Mouse (Mus musculus): Measurements from ENCODE around the gene Trp63. TPM values are rescaled to one million over a fixed set of nuclear protein-coding genes. Genes with fewer than 3 reads are reported as not detected.

Gene Trp63
- total RNA-seq, 2 experiments from 2014 or later: 10.6 to 11.2 TPM

DNA sequence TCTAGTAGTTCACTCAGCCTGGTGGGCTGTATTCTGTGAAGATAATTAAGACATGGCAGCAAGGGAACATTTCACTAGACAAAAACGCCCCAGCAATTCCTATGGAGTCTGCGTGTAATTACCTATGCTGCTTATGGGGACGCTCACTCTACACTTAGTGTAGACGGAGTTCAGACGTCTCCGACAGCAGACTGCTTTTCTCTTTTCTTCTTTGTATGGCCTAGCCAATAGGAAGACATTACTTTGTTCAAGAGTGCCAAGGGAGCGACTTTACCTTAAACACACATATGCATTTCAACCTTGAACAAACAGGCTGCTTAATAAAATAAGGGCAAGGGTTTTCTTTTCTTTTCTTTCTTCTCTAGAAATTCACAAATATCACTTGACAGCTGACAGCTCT lies 91.0 kb downstream of the Trp63 start:
- no peak for DNase-seq (ENCODE audit: low spot score in 2 of 2)

DNA sequence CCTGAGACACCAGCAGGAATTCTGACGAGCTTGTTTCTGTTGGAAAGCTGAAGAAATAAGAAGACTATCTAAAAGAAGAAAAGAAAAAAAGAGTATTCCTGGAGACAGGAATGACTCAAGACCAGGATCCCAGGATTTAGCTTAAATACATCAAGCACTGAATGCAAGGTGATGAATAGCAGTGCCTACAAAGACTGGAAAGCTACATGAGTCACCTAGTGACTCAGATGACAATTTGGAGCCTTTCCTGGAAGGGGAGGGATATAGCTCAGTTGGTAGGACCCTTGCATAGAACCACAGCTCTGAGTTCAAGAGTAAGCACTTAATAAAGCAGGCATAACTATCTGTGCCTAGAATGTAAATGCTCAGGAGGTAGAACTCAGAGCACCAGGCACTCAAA lies 93.9 kb downstream of the Trp63 start:
- DNase-seq (ENCODE audit: low spot score in 2 of 2): no peak

DNA sequence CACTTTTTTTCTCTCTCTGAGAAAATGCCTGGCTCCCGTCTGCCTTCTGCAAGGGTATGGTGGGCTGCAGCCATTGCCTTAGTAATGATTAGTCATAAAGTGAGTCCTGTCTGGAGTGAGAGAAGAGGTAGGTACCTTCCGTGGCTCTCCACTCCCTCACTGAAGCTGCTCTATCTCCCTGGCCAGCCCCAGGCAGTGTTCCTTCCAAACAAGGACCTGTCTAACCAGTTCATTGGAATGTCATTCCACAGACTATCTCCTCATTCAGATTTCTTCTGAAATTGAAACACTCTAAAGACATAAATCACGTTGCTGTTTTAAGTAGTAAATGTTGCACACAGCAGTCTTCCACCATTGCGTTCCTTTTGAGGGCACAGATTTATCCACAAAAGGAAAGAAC lies 96.4 kb downstream of the Trp63 start:
- DNase-seq (ENCODE audit: low spot score in 2 of 2): no peak

DNA sequence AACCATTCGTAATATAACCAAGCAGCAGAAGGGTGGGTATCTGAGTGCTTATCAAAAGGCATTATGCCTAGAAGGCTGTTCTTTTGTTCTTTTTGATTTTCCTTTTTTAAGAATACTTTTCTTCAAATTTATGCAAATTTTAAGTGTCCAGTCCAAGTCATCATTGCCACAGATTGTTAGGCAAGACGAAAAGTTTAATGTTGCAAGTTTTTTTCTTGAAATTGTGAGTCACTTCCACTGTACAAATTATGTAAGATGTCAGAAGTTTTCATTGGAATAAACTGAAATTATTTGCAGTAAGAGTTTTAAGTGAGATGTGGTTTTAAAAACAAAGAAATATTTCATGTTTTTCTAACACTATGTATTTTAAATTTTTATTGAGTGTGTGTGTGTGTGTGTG lies 100.7 kb downstream of the Trp63 start:
- DNase-seq (ENCODE audit: low spot score in 2 of 2): no peak

DNA sequence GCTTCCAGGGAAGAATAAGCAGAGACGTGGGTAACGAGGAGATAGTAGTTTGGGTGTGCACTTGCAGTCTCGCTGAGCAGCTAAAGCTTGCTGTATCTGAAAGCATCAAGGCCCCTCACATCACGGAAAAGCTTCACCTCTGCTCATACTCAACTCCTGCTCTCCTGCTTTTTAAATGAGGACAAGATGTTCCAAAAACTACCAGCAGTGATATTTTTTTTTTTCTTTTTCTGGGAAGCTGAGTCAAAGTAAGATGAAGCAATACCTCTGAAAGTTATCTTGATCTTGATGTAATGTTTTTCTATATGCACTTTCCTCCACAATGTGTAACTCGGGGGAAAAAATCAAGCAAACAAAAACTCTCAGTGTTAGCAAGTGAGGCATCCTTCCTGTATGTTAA lies 102.9 kb downstream of the Trp63 start:
- no peak for DNase-seq (ENCODE audit: low spot score in 2 of 2)

DNA sequence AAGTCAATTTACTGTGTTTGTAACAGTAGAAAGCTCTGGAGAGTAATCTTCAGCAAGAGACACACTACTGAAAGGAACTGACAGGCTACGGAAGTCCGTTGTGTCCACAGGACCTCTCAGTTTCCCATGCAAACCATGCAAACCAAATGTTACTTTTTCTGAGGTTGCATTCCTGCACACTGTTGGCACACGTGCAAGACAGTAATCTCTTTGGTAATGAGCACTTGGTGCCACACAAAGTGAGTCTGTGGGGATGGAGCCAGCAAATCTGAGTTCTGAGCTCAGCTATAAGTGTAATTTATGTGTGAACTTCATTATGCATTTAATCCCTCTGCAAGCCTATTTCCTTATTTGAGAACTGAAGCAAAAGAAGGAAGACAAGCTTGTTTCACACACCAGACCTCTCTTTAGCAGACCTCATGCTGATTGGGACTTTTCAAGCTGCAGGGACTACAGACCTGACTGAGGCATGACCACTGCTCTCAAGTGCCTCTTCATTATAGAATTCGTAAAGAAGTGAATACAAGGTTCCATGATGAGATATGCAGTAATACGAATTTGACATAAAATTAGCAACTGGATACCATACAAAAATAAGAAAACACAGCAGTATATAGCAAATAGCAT lies 109.2 kb downstream of the Trp63 start:
- no peak for DNase-seq (ENCODE audit: low spot score in 2 of 2)

DNA sequence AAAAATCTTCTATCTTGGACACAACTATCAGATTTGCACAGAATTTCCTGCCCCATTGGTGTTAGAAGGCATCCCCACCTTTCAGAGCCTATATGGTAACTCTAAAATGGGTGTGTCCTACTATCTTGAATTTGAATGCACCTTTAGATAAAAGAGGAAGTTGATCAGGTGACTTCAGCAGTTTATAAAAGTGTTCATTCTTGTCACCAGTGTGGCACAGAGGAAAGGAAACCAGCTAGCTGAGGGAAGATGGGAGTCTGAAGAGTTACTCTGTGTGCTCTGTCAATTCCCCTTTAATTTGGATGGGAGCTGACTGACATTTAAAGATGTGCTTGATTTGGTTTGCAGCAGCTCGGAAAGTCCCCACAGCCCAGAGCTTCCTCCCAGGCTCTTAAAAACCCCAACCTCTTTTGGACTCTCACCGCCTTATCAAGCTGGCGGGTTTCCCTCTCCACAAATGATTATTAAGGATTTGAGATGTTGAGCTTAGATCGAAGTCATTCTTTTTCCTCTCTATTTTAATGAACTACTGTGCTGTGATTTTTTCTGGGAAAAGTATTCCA lies 114.2 kb downstream of the Trp63 start:
- no peak for DNase-seq (ENCODE audit: low spot score in 2 of 2)

DNA sequence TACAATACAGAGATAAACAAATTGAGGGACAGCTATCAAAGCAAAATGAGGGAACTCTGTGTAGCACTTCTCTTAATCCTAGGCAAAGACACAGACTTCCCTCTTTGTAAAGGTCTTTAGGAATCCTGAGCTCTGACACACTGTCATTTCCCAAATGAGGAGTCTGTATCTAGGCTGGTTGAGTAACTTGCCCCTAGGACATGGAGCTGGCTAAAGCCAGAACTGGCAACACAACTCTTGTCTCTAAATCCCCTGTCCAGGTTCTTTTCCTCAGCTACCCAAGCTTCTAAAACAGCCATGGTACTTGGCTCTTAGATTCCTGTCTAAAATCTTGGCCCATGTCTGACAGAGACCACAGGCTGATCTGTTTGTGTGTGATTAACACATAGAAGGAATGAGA lies 116.1 kb downstream of the Trp63 start:
- no peak for DNase-seq (ENCODE audit: low spot score in 2 of 2)

DNA sequence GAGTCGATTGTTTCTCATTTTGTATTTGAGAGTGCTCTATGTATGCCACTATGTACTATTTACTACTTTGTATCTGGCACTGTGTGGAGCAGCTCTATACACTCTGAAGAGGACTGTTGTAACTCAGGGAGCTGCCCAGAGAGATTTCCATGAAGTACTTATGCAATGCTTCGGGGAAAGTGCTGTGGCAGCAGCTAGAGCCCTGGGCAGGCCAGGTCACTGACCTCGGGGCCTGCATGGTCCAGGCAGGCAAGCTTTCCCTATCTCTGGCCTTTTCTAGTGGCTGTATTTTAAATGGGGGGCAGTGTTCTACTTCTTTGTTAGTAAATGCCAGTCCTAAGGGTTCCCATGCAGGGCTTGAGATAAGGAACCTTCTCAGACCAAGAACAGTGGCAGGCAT lies 121.4 kb downstream of the Trp63 start:
- no peak for DNase-seq (ENCODE audit: low spot score in 2 of 2)

DNA sequence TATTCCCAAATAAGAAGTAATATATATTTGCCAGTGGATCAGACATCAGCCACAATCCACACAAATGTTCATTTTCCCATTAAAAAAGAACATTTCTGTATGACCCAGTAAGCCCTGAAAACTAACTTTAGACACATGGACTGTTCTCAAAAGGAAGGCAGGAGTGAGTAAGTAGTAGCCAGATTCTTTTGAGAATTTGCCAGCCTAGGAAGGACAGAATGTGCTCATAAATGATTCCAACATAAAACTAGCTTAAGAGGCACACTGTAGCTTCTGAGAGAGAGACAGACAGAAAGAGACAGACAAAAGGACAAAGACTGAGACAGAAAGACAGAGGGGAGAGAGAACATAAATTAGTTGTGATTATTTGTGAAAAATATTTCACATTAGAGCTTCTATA lies 123.6 kb downstream of the Trp63 start:
- DNase-seq (ENCODE audit: low spot score in 2 of 2): no peak

DNA sequence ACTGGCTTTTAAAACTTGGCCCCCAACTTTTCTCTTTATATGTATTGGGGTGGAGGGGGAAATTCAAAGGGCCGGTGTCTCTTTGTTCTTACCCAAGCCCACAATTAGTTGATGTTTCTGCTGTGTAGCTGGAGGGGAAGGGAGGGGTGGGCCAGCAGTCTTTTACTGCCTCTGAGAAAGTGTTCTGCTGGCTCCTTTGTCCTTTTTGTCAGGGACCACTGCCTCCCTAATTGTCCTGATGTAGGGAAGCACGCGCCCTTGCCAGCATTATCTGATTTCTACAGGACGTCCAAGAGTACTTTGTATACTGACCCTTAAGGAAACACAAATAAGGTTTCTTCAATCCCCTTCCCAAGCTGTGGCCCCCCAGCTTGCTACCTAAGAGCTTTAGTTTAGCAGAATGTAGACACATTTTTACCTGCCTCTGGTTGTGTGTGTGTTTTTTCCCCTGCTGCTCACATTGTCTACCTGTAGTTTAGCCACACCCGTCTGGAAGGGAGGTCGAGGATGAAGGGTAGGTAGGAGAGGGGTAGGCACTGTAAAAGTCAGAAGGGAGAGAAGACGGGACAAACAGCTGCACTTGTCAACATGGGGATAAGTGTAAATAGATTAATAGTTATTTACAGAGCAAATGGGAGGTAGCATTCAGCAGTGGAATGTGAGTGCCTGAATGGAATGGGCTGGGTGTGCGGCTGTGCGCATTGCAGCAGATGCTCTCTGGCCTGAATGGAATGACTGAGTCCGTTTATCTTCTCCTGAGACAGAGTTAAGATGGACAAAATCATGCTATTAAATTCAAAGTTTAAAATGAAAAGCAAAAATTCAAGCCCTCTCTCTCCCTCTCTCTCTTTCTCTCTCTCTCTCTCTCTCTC lies 134.4 kb downstream of the Trp63 start:
- no peak for DNase-seq (ENCODE audit: low spot score in 2 of 2)

DNA sequence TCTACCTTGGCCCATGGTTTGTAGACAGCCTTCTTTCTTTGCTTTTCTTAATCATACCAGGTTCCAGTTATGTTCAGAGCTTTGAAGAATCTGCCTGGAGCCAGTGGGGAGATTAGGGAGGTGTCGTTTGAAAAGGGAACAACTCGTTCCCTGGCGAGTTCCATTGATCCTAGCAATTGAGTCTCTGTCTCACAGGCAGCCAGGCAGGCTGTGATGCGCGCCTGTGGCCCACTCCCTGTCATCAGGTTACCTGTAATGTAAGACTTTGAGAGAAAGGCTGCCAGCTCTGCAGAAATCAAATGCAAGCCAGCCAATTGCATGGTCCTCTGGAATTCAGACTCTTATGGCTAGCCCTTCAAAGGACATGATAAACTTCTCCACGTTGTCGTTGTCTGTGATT lies 142.5 kb downstream of the Trp63 start:
- no peak for DNase-seq (ENCODE audit: low spot score in 2 of 2)

DNA sequence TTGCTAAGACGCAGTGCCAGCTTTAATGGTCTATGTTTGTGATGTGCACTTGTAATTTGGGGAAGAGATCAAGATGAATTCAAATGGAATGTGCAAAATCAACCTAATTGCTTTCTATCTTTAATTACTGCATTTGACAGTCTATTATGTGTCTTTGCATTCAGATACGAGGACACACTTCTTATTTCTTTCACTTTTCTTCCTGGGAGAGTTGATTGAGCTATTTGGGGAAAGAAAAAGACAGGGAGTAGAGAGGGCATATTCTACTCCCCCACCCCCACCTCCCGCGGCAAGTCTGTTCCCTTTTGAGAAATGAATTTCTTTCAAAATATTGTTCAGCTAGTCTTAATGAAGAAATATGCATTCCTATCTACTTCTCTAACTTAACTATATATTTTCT lies 149.0 kb downstream of the Trp63 start:
- DNase-seq (ENCODE audit: low spot score in 2 of 2): no peak

DNA sequence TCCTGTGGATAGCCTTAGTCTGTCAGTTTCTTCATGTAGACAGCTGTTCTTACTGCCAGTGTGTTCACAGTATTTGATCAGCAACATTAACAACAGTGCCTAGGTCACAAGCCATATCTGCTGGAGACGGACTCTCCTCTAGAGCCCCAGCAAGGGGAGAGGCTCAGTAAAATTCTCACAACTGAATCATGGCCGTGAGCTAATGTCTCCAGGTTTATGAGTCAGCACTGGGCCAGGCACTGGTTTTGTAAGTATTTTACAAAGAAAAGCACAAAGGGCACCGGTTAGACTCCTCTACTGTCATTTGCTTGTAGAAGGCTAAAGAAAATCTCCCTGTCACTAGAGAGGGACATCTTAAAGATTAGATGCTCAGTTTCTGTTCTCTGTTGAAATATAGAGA lies 151.7 kb downstream of the Trp63 start:
- no peak for DNase-seq (ENCODE audit: low spot score in 2 of 2)

DNA sequence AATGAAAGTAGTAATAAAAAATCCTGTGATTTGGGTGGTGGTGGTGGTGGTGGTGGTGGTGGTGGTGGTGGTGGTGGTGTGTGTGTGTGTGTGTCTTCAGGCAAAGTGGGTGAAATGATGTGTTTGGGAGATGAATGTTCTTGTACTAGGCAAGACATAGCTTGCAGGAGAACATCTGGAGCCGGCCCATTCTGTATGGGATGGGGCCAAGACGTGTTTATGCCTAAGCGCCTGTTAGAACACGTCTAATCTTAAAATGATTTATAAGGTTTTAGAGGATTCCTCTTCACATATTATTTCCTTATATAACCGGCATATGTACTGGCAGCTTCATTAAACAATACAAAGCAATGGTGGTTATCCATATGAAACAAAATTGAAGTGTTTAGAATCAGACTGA lies 152.2 kb downstream of the Trp63 start:
- DNase-seq (ENCODE audit: low spot score in 2 of 2): no peak

DNA sequence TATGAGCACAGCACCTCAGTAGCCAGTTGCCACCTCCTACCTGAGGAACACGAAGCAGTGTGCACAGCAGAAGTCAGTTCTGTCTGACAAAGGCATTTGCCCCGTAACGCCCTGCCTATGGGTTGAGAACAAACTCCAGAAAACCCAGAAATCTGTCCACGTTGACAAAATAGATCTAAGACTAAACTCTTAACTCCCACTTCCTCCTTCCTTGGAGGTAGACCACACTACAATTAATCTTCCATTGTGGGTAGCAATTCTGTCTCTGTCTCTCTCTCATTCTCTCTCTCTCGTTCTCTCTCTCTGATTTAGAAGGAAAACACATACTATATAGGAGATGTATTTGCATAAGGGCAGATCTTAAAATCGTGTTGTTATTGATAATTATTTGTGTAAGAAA lies 159.4 kb downstream of the Trp63 start:
- DNase-seq (ENCODE audit: low spot score in 2 of 2): no peak

DNA sequence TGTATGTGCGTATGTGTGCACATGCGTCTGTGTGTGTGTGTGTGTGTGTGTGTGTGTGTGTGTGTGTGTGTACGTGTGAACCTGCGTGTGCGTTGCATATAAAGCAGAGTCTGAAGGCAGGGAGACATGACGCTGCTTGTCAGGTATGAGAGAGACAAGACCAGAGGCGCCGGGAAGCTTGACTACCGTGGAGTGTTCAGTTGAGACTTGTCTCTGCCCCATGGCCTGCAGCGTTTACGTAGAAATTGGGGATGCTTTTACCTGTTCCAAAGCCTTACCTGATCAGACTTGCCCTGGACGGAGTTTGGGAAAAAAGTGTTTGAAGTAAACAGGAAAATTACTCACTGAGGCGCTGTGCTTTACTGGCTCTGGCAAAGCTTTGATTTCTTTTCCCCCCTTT lies 160.1 kb downstream of the Trp63 start:
- DNase-seq (ENCODE audit: low spot score in 2 of 2): no peak

DNA sequence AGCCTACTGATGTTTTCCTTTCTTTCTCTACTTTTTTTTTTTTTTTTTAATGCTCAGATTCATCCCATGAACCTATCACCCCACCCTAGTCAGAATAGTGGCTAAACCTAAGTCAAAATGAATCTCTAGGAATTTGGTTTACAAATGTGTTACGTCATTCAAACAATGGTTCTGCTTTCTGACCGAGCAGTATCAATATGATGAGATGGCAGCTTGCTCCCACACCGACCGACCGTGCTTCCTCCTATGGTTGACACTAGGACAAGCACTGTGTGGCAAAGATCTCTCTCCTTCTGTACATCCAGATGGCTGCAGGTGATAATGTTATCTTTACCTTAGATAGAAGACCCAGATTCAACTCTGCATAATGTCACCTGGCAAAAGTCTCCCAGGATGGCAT lies 163.0 kb downstream of the Trp63 start:
- DNase-seq (ENCODE audit: low spot score in 2 of 2): no peak

DNA sequence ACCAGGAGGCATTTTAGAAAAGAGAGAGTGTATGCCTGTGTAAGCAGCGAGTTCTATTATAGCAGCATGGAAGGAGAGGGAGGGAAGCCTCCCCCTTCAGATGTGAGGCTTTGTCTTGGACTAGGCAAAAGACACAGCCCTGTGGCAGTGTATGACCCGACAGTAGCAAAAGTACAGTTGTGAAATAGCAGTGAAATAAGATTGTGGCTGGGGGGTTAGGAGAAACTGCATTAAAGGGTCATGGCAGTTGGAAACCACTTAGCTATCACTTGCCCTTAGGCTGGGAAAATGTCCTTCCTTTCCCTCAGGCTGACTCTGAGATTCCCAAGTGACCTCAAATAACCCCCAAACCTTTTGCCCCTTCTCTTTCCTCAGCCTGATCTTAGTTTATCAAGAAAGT lies 164.9 kb downstream of the Trp63 start:
- no peak for DNase-seq (ENCODE audit: low spot score in 2 of 2)

DNA sequence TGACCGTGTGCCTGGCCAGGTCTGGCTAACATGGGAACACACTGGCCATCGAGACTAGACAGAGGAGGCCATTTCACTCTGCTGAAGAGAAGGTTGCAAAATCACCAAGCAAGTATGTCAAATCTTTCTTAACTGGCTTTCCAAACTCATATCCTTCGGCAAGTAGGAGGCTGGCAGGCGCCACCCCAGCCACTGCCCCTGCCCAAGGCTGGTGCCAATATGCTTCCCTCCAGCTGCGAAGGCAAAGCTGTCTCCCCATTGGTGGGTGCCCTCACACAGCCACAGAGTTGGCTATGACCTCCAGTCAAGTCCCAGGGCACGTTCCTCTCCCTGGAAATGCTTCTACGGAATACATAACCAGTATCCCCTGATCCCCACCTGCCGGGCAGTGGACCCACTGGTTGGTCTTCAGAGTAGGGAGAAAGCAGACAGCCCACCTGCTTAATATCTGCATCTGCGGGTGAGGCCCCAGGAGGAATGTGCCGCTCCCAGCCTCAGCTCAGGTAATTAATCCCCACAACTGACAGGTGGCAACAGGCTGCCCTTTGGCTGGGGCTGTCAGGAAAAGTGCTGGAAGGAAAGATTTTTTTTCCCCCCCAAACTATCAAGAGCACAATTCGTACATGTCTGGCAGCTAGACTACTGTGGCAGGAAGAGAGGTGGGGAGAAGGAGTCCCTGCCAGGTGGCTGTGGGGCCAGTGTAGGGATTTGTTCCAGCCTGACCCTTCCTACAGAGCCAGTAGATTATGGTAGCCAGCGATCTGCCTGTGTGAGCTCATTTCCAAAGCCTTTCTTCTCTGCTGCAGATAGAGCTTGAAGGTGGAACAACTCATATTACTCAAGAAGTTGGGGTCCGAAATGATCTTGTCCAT lies 166.3 kb downstream of the Trp63 start:
- no peak for DNase-seq (ENCODE audit: low spot score in 2 of 2)

DNA sequence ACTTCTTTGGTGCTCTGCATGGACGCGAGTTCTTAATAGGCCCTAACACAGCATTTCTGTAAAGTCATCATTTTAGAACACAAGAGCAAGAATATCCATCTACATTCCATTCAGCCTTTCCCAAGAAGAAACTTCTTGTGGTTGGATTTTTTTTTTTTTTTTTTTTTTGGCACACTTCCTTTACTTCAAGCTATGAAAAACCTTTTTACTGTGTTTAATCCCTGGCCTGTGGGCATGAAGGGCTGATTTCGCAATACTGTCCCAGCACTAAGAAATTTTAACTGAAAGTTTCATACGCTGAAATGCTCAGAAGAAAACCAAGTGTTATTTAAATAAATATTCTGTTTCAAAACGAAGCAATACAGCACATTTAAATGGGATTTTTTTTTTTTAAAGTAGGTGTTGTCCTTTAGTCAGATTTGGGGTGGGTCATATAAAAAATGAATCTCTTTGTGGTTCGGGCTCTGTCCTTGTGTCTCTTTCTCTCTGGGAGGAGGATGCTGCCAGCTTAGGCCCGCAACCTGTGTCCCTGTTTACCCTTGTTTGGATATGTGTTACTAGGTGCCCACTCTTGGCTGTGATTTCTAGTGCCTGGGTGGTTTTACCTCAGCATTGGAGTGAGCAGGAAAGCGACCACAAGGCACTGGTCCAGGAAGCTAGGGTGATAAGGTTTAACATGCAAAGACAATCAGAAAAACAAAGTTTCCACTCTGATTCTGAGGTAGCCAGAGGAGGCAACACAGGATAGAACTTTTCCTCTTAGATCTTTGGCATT lies 177.4 kb downstream of the Trp63 start:
- DNase-seq (ENCODE audit: low spot score in 2 of 2): no peak
